Mouse (Mus musculus) lung, postnatal 0 days (tissue): Measurements from ENCODE around the gene Fam216a. TPM values are rescaled to one million over a fixed set of nuclear protein-coding genes. Genes with fewer than 3 reads are reported as not detected.

ENCODE experiments used
- ATAC-seq: fragments of 200-750 bp; cut with Nextera tagmentation; 2 replicates; pipeline ENCODE4 v1.8.0; 2017; ENCODE audit warnings: moderate library complexity
- DNase-seq: peaks from one replicate; pipeline ENCODE4 v3.0.0-alpha.2; 2016; ENCODE audit warnings: low spot score
- H3K27ac ChIP-seq: fragments of 300-500 bp; sonication (generic); 2 replicates; pipeline ENCODE4 v1.5.1; 2014; ENCODE audit warnings: antibody characterized with exemption, mild to moderate bottlenecking, low read length, mixed read lengths
- H3K27me3 ChIP-seq: fragments of 300-500 bp; sonication (generic); replicated peaks from 2 replicates; pipeline ENCODE4 v1.6.1; 2014; ENCODE audit warnings: low read length, mixed read lengths; ENCODE audit not compliant: insufficient read depth
- H3K36me3 ChIP-seq: fragments of 300-500 bp; sonication (generic); 2 replicates; pipeline ENCODE4 v1.6.1; 2014; ENCODE audit warnings: low read length, mixed read lengths; ENCODE audit not compliant: insufficient read depth
- H3K4me1 ChIP-seq: fragments of 300-500 bp; sonication (generic); 2 replicates; pipeline ENCODE4 v1.6.1; 2014; ENCODE audit warnings: antibody characterized with exemption, low read depth, low read length, mixed read lengths; ENCODE audit not compliant: insufficient read depth
- H3K4me2 ChIP-seq: fragments of 300-500 bp; sonication (generic); replicated peaks from 2 replicates; pipeline ENCODE4 v1.6.1; 2014; ENCODE audit warnings: low read depth, mild to moderate bottlenecking, low read length, moderate library complexity, mixed read lengths
- H3K4me3 ChIP-seq: fragments of 300-500 bp; sonication (generic); 2 replicates; pipeline ENCODE4 v1.5.1; 2014; ENCODE audit warnings: low read depth, low read length
- H3K9ac ChIP-seq: fragments of 300-500 bp; sonication (generic); replicated peaks from 2 replicates; pipeline ENCODE4 v1.6.1; 2014; ENCODE audit warnings: low read depth, mild to moderate bottlenecking
- H3K9me3 ChIP-seq: fragments of 300-500 bp; sonication (generic); 2 replicates; pipeline ENCODE4 v1.6.1; 2016; ENCODE audit warnings: low read length, mixed read lengths
- CTCF ChIP-seq: IDR thresholded peaks from 2 replicates; pipeline ENCODE4 v1.5.1; 2016; ENCODE audit warnings: antibody characterized with exemption, mild to moderate bottlenecking
- EP300 ChIP-seq: IDR thresholded peaks from 2 replicates; pipeline ENCODE4 v1.6.1; 2016; ENCODE audit warnings: antibody characterized with exemption, mild to moderate bottlenecking, control low read depth
- WGBS: fragments of 180-500 bp; shearing (Covaris S2); extraction: QIAGEN DNeasy Blood & Tissue Kit; methylation state at CpG from one replicate; pipeline ENCODE4 v1.1.7; 2014; 5-methylcytosine and 5-hydroxymethylcytosine counted together
- polyA plus RNA-seq: library from polyadenylated mRNA; unstranded; fragments of >200 nt; fragmentation: Nextera tagmentation; extraction: Ambion mirVana; gene quantifications from 2 replicates; pipeline ENCODE4 v1.2.1, GENCODE M21; 2015

The Fam216a gene
- polyA plus RNA-seq, 1 experiment from 2014 or later, result 41.0 TPM

GRCm38 (mm10) chr5:122392227-122393004 lies 20.3 kb upstream of the Fam216a start:
- TF ChIP-seq CTCF, result no peak
- no peak for TF ChIP-seq EP300
- Histone ChIP-seq H3K4me2 (peak overlapping the region; percentile 70), H3K9ac (peak overlapping the region; percentile 83), H3K4me3 (peak overlapping the region; percentile 70), H3K4me1 (peaks cover 3% of the 10 kb centered on the region; the same call in 1 of the 2 replicates), H3K27ac (peak overlapping the region; percentile 77), H3K36me3 (0 out of 2 replicates have a peak, but pooled peaks cover 3% of the 10 kb centered on the region), H3K27me3 (no peaks in the 10 kb centered on the region), H3K9me3 (no peaks in the 10 kb centered on the region)
- DNase-seq (peak; percentile 28), ATAC-seq (peak; percentile 10)
- WGBS, result 9% methylated on average over 19 of the region's 19 CpGs

DNA sequence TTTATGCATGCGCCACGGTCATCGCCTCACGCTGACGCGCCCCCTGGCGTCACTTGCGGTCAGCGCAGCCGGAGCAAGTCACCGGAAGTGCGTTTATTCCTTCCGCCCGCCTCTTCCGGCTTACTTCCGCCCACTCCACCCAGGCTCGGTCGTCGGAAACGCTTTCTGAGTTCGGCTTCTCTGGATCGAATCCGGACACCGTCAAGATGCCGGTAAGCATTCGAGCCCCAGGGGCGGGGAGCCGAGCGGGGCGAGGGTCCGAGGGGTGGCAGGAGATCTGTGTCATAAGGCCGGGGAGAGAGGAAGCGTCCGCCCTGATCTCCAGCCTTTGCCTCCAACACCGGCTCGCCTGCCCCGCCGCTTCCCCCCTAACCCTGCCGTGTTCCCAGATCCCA lies 19.6 kb upstream of the Fam216a start, which contains the start of gene Arpc3:
Gene Arpc3, plus strand, starts transcription at position 93 of the 395 bp plus-strand sequence.
- peak; percentile 24; the same call in 1 of the 2 replicates for TF ChIP-seq EP300
- peak; percentile 92 for TF ChIP-seq CTCF
- WGBS, result 2% methylated on average over 39 of the region's 39 CpGs
- ATAC-seq, result peak; percentile 93

GRCm38 (mm10) chr5:122391178-122391785 lies 19.1 kb upstream of the Fam216a start:
- H3K4me2 ChIP-seq, result no peak overlapping the region
- 50% methylated on average over 15 of the region's 16 CpGs for WGBS
- H3K9ac ChIP-seq, result no peak overlapping the region
- no peak for ATAC-seq
- no peaks in the 10 kb centered on the region for H3K36me3 ChIP-seq
- no peaks in the 10 kb centered on the region for H3K27me3 ChIP-seq
- H3K27ac ChIP-seq, result no peak overlapping the region
- peak overlapping the region; percentile 70 for H3K4me3 ChIP-seq
- DNase-seq, result no peak
- H3K4me1 ChIP-seq, result peaks cover 3% of the 10 kb centered on the region; the same call in 1 of the 2 replicates
- no peaks in the 10 kb centered on the region for H3K9me3 ChIP-seq
- TF ChIP-seq EP300 (no peak), CTCF (no peak)

More for the DNA sequence above, 19.6 kb upstream of the Fam216a start, which contains the start of gene Arpc3:
- no peaks in the 10 kb centered on the region for H3K9me3 ChIP-seq
- H3K27me3 ChIP-seq, result no peaks in the 10 kb centered on the region
- H3K36me3 ChIP-seq, result no peaks in the 10 kb centered on the region
- peak within 1 kb of the TSS; percentile 70 for H3K4me3 ChIP-seq
- peak within 1 kb of the TSS; percentile 77 for H3K27ac ChIP-seq
- peak within 1 kb of the TSS; percentile 70 for H3K4me2 ChIP-seq
- H3K9ac ChIP-seq, result peak within 1 kb of the TSS; percentile 83
- peak; percentile 94 for DNase-seq
- H3K4me1 ChIP-seq, result peaks cover 3% of the 10 kb centered on the region; the same call in 1 of the 2 replicates

DNA sequence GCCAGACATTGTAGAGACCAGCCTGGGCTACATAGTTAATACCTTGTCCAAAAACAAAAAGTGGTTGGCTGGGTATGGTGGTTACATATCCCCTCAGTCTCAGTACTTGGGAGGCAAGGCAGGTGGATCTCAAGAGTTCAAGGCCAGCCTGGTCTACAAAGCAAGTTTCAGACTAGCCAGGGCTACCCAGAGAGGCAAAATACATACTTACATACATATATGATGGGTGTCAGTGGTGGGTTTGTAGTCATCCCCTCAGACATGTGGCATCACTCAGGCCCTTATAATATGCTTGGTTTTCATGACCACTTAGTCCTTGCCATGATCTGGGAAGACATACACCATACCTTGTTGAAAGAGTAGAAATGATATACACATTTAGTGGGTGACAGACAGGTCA lies 18.5 kb upstream of the Fam216a start:
- H3K9ac ChIP-seq, result no peak overlapping the region
- H3K4me1 ChIP-seq, result peaks cover 3% of the 10 kb centered on the region; the same call in 1 of the 2 replicates
- H3K4me3 ChIP-seq, result no peak overlapping the region
- H3K36me3 ChIP-seq, result no peaks in the 10 kb centered on the region
- H3K4me2 ChIP-seq, result no peak overlapping the region
- ATAC-seq (no peak), DNase-seq (no peak)
- no peaks in the 10 kb centered on the region for H3K27me3 ChIP-seq
- TF ChIP-seq EP300 (no peak), CTCF (no peak)
- no peak overlapping the region for H3K27ac ChIP-seq
- no peaks in the 10 kb centered on the region for H3K9me3 ChIP-seq

DNA sequence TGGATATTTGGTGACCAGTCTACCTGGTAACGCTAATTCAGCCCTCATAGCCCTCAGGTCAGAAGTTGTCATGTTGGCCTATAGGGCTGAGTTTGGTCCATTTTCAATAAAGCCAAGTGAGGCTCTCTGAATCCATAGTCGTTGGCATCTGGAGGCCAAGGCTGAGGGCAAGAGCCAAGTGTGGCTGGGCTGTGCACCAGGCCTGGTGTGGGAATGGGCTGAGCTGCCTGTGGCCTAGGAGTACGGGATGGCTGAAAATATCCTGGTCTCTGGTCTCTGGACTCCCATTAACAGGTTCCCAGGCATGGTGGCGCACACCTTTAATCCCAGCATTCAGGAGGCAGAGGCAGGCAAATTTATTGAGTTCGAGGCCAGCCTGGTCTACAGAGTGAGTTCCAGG lies 17.8 kb upstream of the Fam216a start:
- WGBS, result 85% methylated on average over 5 of the region's 5 CpGs
- no peak overlapping the region for H3K27ac ChIP-seq
- no peak overlapping the region for H3K4me3 ChIP-seq
- H3K9ac ChIP-seq, result no peak overlapping the region
- TF ChIP-seq EP300, result no peak
- no peak for TF ChIP-seq CTCF
- H3K9me3 ChIP-seq, result no peaks in the 10 kb centered on the region
- DNase-seq, result no peak
- H3K27me3 ChIP-seq, result no peaks in the 10 kb centered on the region
- H3K36me3 ChIP-seq, result no peaks in the 10 kb centered on the region
- ATAC-seq, result no peak
- no peak overlapping the region for H3K4me2 ChIP-seq
- H3K4me1 ChIP-seq, result peaks cover 3% of the 10 kb centered on the region; the same call in 1 of the 2 replicates

- Histone ChIP-seq H3K4me1 (no peaks in the 10 kb centered on the region), H3K4me2 (no peak overlapping the region), H3K9me3 (no peaks in the 10 kb centered on the region), H3K36me3 (peaks cover 27% of the 10 kb centered on the region), H3K27ac (no peak overlapping the region), H3K27me3 (no peaks in the 10 kb centered on the region), H3K4me3 (no peak overlapping the region), H3K9ac (no peak overlapping the region)
- TF ChIP-seq CTCF, result peak; percentile 95
- TF ChIP-seq EP300, result no peak
- peak; percentile 84 for DNase-seq
- ATAC-seq, result peak; percentile 79
- WGBS, result 45% methylated on average over 11 of the region's 11 CpGs
Observed at GRCm38 (mm10) chr5:122379374-122380155, 7.4 kb upstream of the Fam216a start.
